Mouse (Mus musculus): ENCODE data around the gene Cyb5r1. TPM values are rescaled to one million over a fixed set of nuclear protein-coding genes. Genes with fewer than 3 reads are reported as not detected.
"Not testable (repeated sequence)": the region's sequence is repeated elsewhere in the genome, so short reads cannot be mapped to it uniquely, and the experiment has no call there.

The Cyb5r1 gene
- polyA plus RNA-seq, 1 experiment from 2014 or later, result 9.2 TPM

- H3K27me3 ChIP-seq (ENCODE audit: control insufficient read depth, insufficient read depth, low read length), result no peaks in the 10 kb centered on the region
- WGBS, result 68% methylated on average over 5 of the region's 5 CpGs
- H3K27ac ChIP-seq (replicated peaks; ENCODE audit: low read depth, low read length), result no peak overlapping the region
- no peaks in the 10 kb centered on the region for H3K9me3 ChIP-seq (ENCODE audit: control insufficient read depth, low read length)
- no peak for DNase-seq
- no peak overlapping the region for H3K4me2 ChIP-seq (ENCODE audit: low read length)
- no peak for ATAC-seq (ENCODE audit: low FRiP score, low TSS enrichment)
- H3K4me3 ChIP-seq (replicated peaks; ENCODE audit: low read depth, low read length), result no peak overlapping the region
- peaks cover 25% of the 10 kb centered on the region for H3K36me3 ChIP-seq (ENCODE audit: control insufficient read depth, insufficient read depth, low read length)
- H3K9ac ChIP-seq (replicated peaks; ENCODE audit: low read length), result no peak overlapping the region
- H3K4me1 ChIP-seq (ENCODE audit: control insufficient read depth, insufficient read depth, low read length), result peaks cover 17% of the 10 kb centered on the region
Observed at GRCm38 (mm10) chr1:134419751-134420458, 14.5 kb downstream of the Cyb5r1 start.

GRCm38 (mm10) chr1:134423911-134424310 lies 18.6 kb downstream of the Cyb5r1 start:
- Histone ChIP-seq H3K36me3 (ENCODE audit: control insufficient read depth, insufficient read depth, low read length) (peaks cover 62% of the 10 kb centered on the region), H3K27me3 (ENCODE audit: control insufficient read depth, insufficient read depth, low read length) (no peaks in the 10 kb centered on the region), H3K4me1 (ENCODE audit: control insufficient read depth, insufficient read depth, low read length) (0 out of 2 replicates have a peak, but pooled peaks cover 8% of the 10 kb centered on the region), H3K9ac (replicated peaks; ENCODE audit: low read length) (no peak overlapping the region), H3K4me2 (ENCODE audit: low read length) (no peak overlapping the region), H3K4me3 (replicated peaks; ENCODE audit: low read depth, low read length) (no peak overlapping the region), H3K9me3 (ENCODE audit: control insufficient read depth, low read length) (no peaks in the 10 kb centered on the region), H3K27ac (replicated peaks; ENCODE audit: low read depth, low read length) (no peak overlapping the region)
- no peak for ATAC-seq (ENCODE audit: low FRiP score, low TSS enrichment)
- 84% methylated on average over 10 of the region's 10 CpGs for WGBS
- no peak for DNase-seq

GRCm38 (mm10) chr1:134426289-134426688 lies 20.9 kb downstream of the Cyb5r1 start:
- H3K4me2 ChIP-seq (ENCODE audit: low read length), result no peak overlapping the region
- H3K27ac ChIP-seq (replicated peaks; ENCODE audit: low read depth, low read length), result no peak overlapping the region
- no peak overlapping the region for H3K4me3 ChIP-seq (replicated peaks; ENCODE audit: low read depth, low read length)
- no peak overlapping the region for H3K9ac ChIP-seq (replicated peaks; ENCODE audit: low read length)
- 94% methylated on average over 5 of the region's 5 CpGs for WGBS
- H3K9me3 ChIP-seq (ENCODE audit: control insufficient read depth, low read length), result no peaks in the 10 kb centered on the region
- H3K4me1 ChIP-seq (ENCODE audit: control insufficient read depth, insufficient read depth, low read length), result no peaks in the 10 kb centered on the region
- no peak for DNase-seq
- peaks cover 82% of the 10 kb centered on the region for H3K36me3 ChIP-seq (ENCODE audit: control insufficient read depth, insufficient read depth, low read length)
- ATAC-seq (ENCODE audit: low FRiP score, low TSS enrichment), result no peak
- no peaks in the 10 kb centered on the region for H3K27me3 ChIP-seq (ENCODE audit: control insufficient read depth, insufficient read depth, low read length)

- ATAC-seq (ENCODE audit: low FRiP score, low TSS enrichment) (no peak), DNase-seq (no peak)
- Histone ChIP-seq H3K4me3 (replicated peaks; ENCODE audit: low read depth, low read length) (no peak overlapping the region), H3K4me1 (ENCODE audit: control insufficient read depth, insufficient read depth, low read length) (no peaks in the 10 kb centered on the region), H3K27ac (replicated peaks; ENCODE audit: low read depth, low read length) (no peak overlapping the region), H3K9me3 (ENCODE audit: control insufficient read depth, low read length) (no peaks in the 10 kb centered on the region), H3K9ac (replicated peaks; ENCODE audit: low read length) (no peak overlapping the region), H3K4me2 (ENCODE audit: low read length) (no peak overlapping the region), H3K36me3 (ENCODE audit: control insufficient read depth, insufficient read depth, low read length) (peaks cover 53% of the 10 kb centered on the region), H3K27me3 (ENCODE audit: control insufficient read depth, insufficient read depth, low read length) (no peaks in the 10 kb centered on the region)
- 87% methylated on average over 10 of the region's 10 CpGs for WGBS
Observed at GRCm38 (mm10) chr1:134433002-134433401, 27.6 kb downstream of the Cyb5r1 start.

- ATAC-seq (ENCODE audit: low FRiP score, low TSS enrichment) (no peak), DNase-seq (no peak)
- Histone ChIP-seq H3K27me3 (ENCODE audit: control insufficient read depth, insufficient read depth, low read length) (no peaks in the 10 kb centered on the region), H3K9ac (replicated peaks; ENCODE audit: low read length) (no peak overlapping the region), H3K36me3 (ENCODE audit: control insufficient read depth, insufficient read depth, low read length) (peaks cover 49% of the 10 kb centered on the region), H3K9me3 (ENCODE audit: control insufficient read depth, low read length) (no peaks in the 10 kb centered on the region), H3K4me2 (ENCODE audit: low read length) (no peak overlapping the region), H3K4me3 (replicated peaks; ENCODE audit: low read depth, low read length) (no peak overlapping the region), H3K4me1 (ENCODE audit: control insufficient read depth, insufficient read depth, low read length) (no peaks in the 10 kb centered on the region), H3K27ac (replicated peaks; ENCODE audit: low read depth, low read length) (no peak overlapping the region)
- 90% methylated on average over 4 of the region's 4 CpGs for WGBS
Observed at GRCm38 (mm10) chr1:134433473-134433872, 28.1 kb downstream of the Cyb5r1 start.

- 28% methylated on average over 4 of the region's 4 CpGs for WGBS
- peaks cover 31% of the 10 kb centered on the region for H3K36me3 ChIP-seq (ENCODE audit: control insufficient read depth, insufficient read depth, low read length)
- no peak for ATAC-seq (ENCODE audit: low FRiP score, low TSS enrichment)
- no peak overlapping the region for H3K4me2 ChIP-seq (ENCODE audit: low read length)
- peak; percentile 18 for DNase-seq
- no peaks in the 10 kb centered on the region for H3K27me3 ChIP-seq (ENCODE audit: control insufficient read depth, insufficient read depth, low read length)
- H3K4me3 ChIP-seq (replicated peaks; ENCODE audit: low read depth, low read length), result no peak overlapping the region
- no peak overlapping the region for H3K27ac ChIP-seq (replicated peaks; ENCODE audit: low read depth, low read length)
- H3K9ac ChIP-seq (replicated peaks; ENCODE audit: low read length), result no peak overlapping the region
- H3K4me1 ChIP-seq (ENCODE audit: control insufficient read depth, insufficient read depth, low read length), result no peaks in the 10 kb centered on the region
- H3K9me3 ChIP-seq (ENCODE audit: control insufficient read depth, low read length), result no peaks in the 10 kb centered on the region
Observed at GRCm38 (mm10) chr1:134435414-134435813, 30.1 kb downstream of the Cyb5r1 start.

- Histone ChIP-seq H3K27me3 (ENCODE audit: control insufficient read depth, insufficient read depth, low read length) (no peaks in the 10 kb centered on the region), H3K4me2 (ENCODE audit: low read length) (no peak overlapping the region), H3K9me3 (ENCODE audit: control insufficient read depth, low read length) (no peaks in the 10 kb centered on the region), H3K36me3 (ENCODE audit: control insufficient read depth, insufficient read depth, low read length) (no peaks in the 10 kb centered on the region), H3K4me1 (ENCODE audit: control insufficient read depth, insufficient read depth, low read length) (no peaks in the 10 kb centered on the region), H3K4me3 (replicated peaks; ENCODE audit: low read depth, low read length) (no peak overlapping the region), H3K9ac (replicated peaks; ENCODE audit: low read length) (no peak overlapping the region), H3K27ac (replicated peaks; ENCODE audit: low read depth, low read length) (no peak overlapping the region)
- DNase-seq, result no peak
- 92% methylated on average over 6 of the region's 6 CpGs for WGBS
- ATAC-seq (ENCODE audit: low FRiP score, low TSS enrichment), result no peak
Observed at GRCm38 (mm10) chr1:134440437-134440836, 35.1 kb downstream of the Cyb5r1 start.

- H3K27ac ChIP-seq (replicated peaks; ENCODE audit: low read depth, low read length); H3K4me2 ChIP-seq (ENCODE audit: low read length); H3K27me3 ChIP-seq (ENCODE audit: control insufficient read depth, insufficient read depth, low read length); H3K4me1 ChIP-seq (ENCODE audit: control insufficient read depth, insufficient read depth, low read length); ATAC-seq (ENCODE audit: low FRiP score, low TSS enrichment); H3K4me3 ChIP-seq (replicated peaks; ENCODE audit: low read depth, low read length); H3K36me3 ChIP-seq (ENCODE audit: control insufficient read depth, insufficient read depth, low read length); H3K9me3 ChIP-seq (ENCODE audit: control insufficient read depth, low read length); DNase-seq; H3K9ac ChIP-seq (replicated peaks; ENCODE audit: low read length): not testable (repeated sequence)
- 91% methylated on average over 7 of the region's 10 CpGs for WGBS
Observed at GRCm38 (mm10) chr1:134441737-134442136, 36.4 kb downstream of the Cyb5r1 start.

GRCm38 (mm10) chr1:134442394-134442793 lies 37.0 kb downstream of the Cyb5r1 start:
- H3K9me3 ChIP-seq (ENCODE audit: control insufficient read depth, low read length), result no peaks in the 10 kb centered on the region
- H3K4me3 ChIP-seq (replicated peaks; ENCODE audit: low read depth, low read length), result no peak overlapping the region
- ATAC-seq (ENCODE audit: low FRiP score, low TSS enrichment) (no peak), DNase-seq (no peak)
- H3K27ac ChIP-seq (replicated peaks; ENCODE audit: low read depth, low read length), result no peak overlapping the region
- H3K4me1 ChIP-seq (ENCODE audit: control insufficient read depth, insufficient read depth, low read length), result no peaks in the 10 kb centered on the region
- no peaks in the 10 kb centered on the region for H3K27me3 ChIP-seq (ENCODE audit: control insufficient read depth, insufficient read depth, low read length)
- H3K36me3 ChIP-seq (ENCODE audit: control insufficient read depth, insufficient read depth, low read length), result no peaks in the 10 kb centered on the region
- WGBS, result over 99% methylated on average over 3 of the region's 3 CpGs
- H3K4me2 ChIP-seq (ENCODE audit: low read length), result no peak overlapping the region
- no peak overlapping the region for H3K9ac ChIP-seq (replicated peaks; ENCODE audit: low read length)

Measured in midbrain, embryonic 14.5 days (tissue).